Mouse (Mus musculus): ENCODE results near the gene Gm6525.

- no peak for TF ChIP-seq CTCF (IDR thresholded peaks at IDR 0.05; ENCODE audit: low read depth, low read length)
- no peak for TF ChIP-seq POLR2A (IDR thresholded peaks at IDR 0.05; ENCODE audit: extremely low read depth, insufficient read depth, low read length)
Observed at GRCm38 (mm10) chr3:84204640-84205039, 30.7 kb downstream of the Gm6525 start.
